Mouse (Mus musculus): ENCODE measurements around the gene Wipi2. TPM values are rescaled to one million over a fixed set of nuclear protein-coding genes. Genes with fewer than 3 reads are reported as not detected.

The Wipi2 gene
- total and polyA plus RNA-seq, 3 experiments: 38.6 to 74.7 (median 53.6) TPM

GRCm38 (mm10) chr5:142650390-142650789 is 22.9 kb downstream of the Wipi2 start:
- Histone ChIP-seq H3K27ac (ENCODE audit: control insufficient read depth, low read depth, low read length) (peak overlapping the region; percentile 68), H3K9me3 (replicated peaks; ENCODE audit: insufficient read depth, low read length) (no peaks in the 10 kb centered on the region), H3K4me3 (ENCODE audit: control insufficient read depth in 1 of 2, insufficient read depth in 1 of 2, low read depth in 2 of 2, low read length in 2 of 2) (peak overlapping the region in 1 of 2 experiments; percentile 2; a peak in 1 of 4 replicates), H3K27me3 (ENCODE audit: control insufficient read depth in 1 of 2, insufficient read depth in 2 of 2, low read length in 2 of 2) (no peaks in the 10 kb centered on the region), H3K4me1 (ENCODE audit: control insufficient read depth in 1 of 2, insufficient read depth in 2 of 2, low read length in 2 of 2) (peaks cover 15 to 28% of the 10 kb centered on the region in 2 experiments), H3K36me3 (ENCODE audit: control insufficient read depth in 1 of 2, insufficient read depth in 2 of 2, low read length in 2 of 2) (peaks cover 0 to 30% of the 10 kb centered on the region in 2 experiments), H3K9ac (ENCODE audit: control insufficient read depth, low read depth, low read length, poor library complexity, severe bottlenecking) (no peak overlapping the region), H3K79me2 (ENCODE audit: control insufficient read depth, insufficient read depth, low read length, poor library complexity) (peaks cover 4% of the 10 kb centered on the region; the same call in 1 of the 2 replicates)
- peak; percentile 38 for DNase-seq (ENCODE audit: low read depth, low spot score)
- TF ChIP-seq RAD21 (IDR thresholded peaks at IDR 0.05; ENCODE audit: low read depth, low read length) (no peak), BHLHE40 (IDR thresholded peaks at IDR 0.05; ENCODE audit: borderline replicate concordance, low read depth, low read length) (no peak), TCF12 (IDR thresholded peaks at IDR 0.05; ENCODE audit: low read depth, low read length) (no peak), NELFE (IDR thresholded peaks at IDR 0.05; ENCODE audit: low read depth, low read length) (no peak)

- DNase-seq (ENCODE audit: low read depth, low spot score): peak; percentile 75
- Histone ChIP-seq H3K27ac (ENCODE audit: control insufficient read depth, low read depth, low read length) (peak overlapping the region; percentile 55), H3K36me3 (ENCODE audit: control insufficient read depth in 1 of 2, insufficient read depth in 2 of 2, low read length in 2 of 2) (peaks cover 0 to 30% of the 10 kb centered on the region in 2 experiments), H3K4me1 (ENCODE audit: control insufficient read depth in 1 of 2, insufficient read depth in 2 of 2, low read length in 2 of 2) (peaks cover 15 to 28% of the 10 kb centered on the region in 2 experiments), H3K9ac (ENCODE audit: control insufficient read depth, low read depth, low read length, poor library complexity, severe bottlenecking) (no peak overlapping the region), H3K79me2 (ENCODE audit: control insufficient read depth, insufficient read depth, low read length, poor library complexity) (peaks cover 4% of the 10 kb centered on the region; the same call in 1 of the 2 replicates), H3K9me3 (replicated peaks; ENCODE audit: insufficient read depth, low read length) (no peaks in the 10 kb centered on the region), H3K4me3 (ENCODE audit: control insufficient read depth in 1 of 2, insufficient read depth in 1 of 2, low read depth in 2 of 2, low read length in 2 of 2) (no peak overlapping the region), H3K27me3 (ENCODE audit: control insufficient read depth in 1 of 2, insufficient read depth in 2 of 2, low read length in 2 of 2) (no peaks in the 10 kb centered on the region)
- TF ChIP-seq RCOR1 (IDR thresholded peaks at IDR 0.05; ENCODE audit: low read depth, low read length) (peak; percentile 63; the same call in 1 of the 2 replicates), POLR2AphosphoS5 (IDR thresholded peaks at IDR 0.05; ENCODE audit: borderline replicate concordance, low read depth, low read length) (no peak), ELF1 (IDR thresholded peaks at IDR 0.05; ENCODE audit: low read depth, low read length) (0 out of 2 replicates have a peak, but pooled peaks have one; percentile 15), MAX (IDR thresholded peaks at IDR 0.05; ENCODE audit: low read length) (peak; percentile 37; the same call in 1 of the 2 replicates), NELFE (IDR thresholded peaks at IDR 0.05; ENCODE audit: low read depth, low read length) (no peak), EP300 (IDR thresholded peaks at IDR 0.05; ENCODE audit: low read depth in 1 of 2, low read length in 2 of 2) (peak; percentile 83 to 88), MAFK (IDR thresholded peaks at IDR 0.05; ENCODE audit: borderline replicate concordance, low read depth, low read length) (0 out of 2 replicates have a peak, but pooled peaks have one; percentile 36), HCFC1 (IDR thresholded peaks at IDR 0.05; ENCODE audit: low read depth, low read length) (no peak), E2F4 (IDR thresholded peaks at IDR 0.05; ENCODE audit: borderline replicate concordance, low read depth, low read length) (no peak), MEF2A (IDR thresholded peaks at IDR 0.05; ENCODE audit: extremely low read depth, insufficient replicate concordance, low read depth, low read length, poor library complexity, severe bottlenecking) (no peak; the same call in 1 of the 2 replicates), CHD1 (IDR thresholded peaks at IDR 0.05; ENCODE audit: low read depth, low read length) (no peak), ETS1 (IDR thresholded peaks at IDR 0.05; ENCODE audit: low read depth, low read length) (peak; percentile 76), KAT2A (conservative IDR thresholded peaks at IDR 0.05; ENCODE audit: low read depth, low read length) (peak; percentile 20; the same call in 1 of the 2 replicates), SMC3 (IDR thresholded peaks at IDR 0.05; ENCODE audit: low read depth, low read length) (no peak), JUND (IDR thresholded peaks at IDR 0.05; ENCODE audit: low read depth, low read length) (no peak), USF1 (IDR thresholded peaks at IDR 0.05; ENCODE audit: low read depth, low read length) (peak; percentile 45; the same call in 1 of the 2 replicates), TAL1 (IDR thresholded peaks at IDR 0.05; ENCODE audit: low read length) (peak; percentile 55), NRF1 (IDR thresholded peaks at IDR 0.05; ENCODE audit: insufficient read depth, low read depth, low read length, poor library complexity, severe bottlenecking) (no peak), GATA1 (IDR thresholded peaks at IDR 0.05; ENCODE audit: low read depth, low read length) (peak; percentile 89), GABPA (IDR thresholded peaks at IDR 0.05; ENCODE audit: low read depth, low read length) (no peak), ZKSCAN1 (IDR thresholded peaks at IDR 0.05; ENCODE audit: low read depth, low read length) (no peak), MYB (IDR thresholded peaks at IDR 0.05; ENCODE audit: low read depth, low read length) (0 out of 2 replicates have a peak, but pooled peaks have one; percentile 7), CTCF (IDR thresholded peaks at IDR 0.05 in 2 of 3, conservative IDR thresholded peaks at IDR 0.05 in 1 of 3; ENCODE audit: control insufficient read depth in 1 of 3, insufficient read depth in 1 of 3, low read depth in 2 of 3, low read length in 3 of 3, poor library complexity in 1 of 3, severe bottlenecking in 1 of 3) (no peak), SIN3A (IDR thresholded peaks at IDR 0.05; ENCODE audit: low read length) (peak; percentile 60), CHD2 (IDR thresholded peaks at IDR 0.05; ENCODE audit: low read length) (no peak), TCF12 (IDR thresholded peaks at IDR 0.05; ENCODE audit: low read depth, low read length) (peak; percentile 95), ZC3H11A (IDR thresholded peaks at IDR 0.05; ENCODE audit: low read depth, low read length) (no peak)
Observed at GRCm38 (mm10) chr5:142650794-142651497, 23.4 kb downstream of the Wipi2 start.

All from MEL (cell line).